Mouse (Mus musculus) layer of hippocampus, adult 9-11 months (tissue): ENCODE data around the gene Prdm13.

Source experiments
- DNase-seq: peaks from one replicate; pipeline ENCODE4 v3.0.0; 2022

The Prdm13 gene

GRCm38 (mm10) chr4:21678101-21678974 is 7.4 kb downstream of the Prdm13 start:
- no peak for DNase-seq

GRCm38 (mm10) chr4:21674691-21675090 is 11.1 kb downstream of the Prdm13 start:
- no peak for DNase-seq

GRCm38 (mm10) chr4:21674042-21674441 is 11.7 kb downstream of the Prdm13 start:
- DNase-seq: no peak

GRCm38 (mm10) chr4:21665961-21666360 is 19.8 kb downstream of the Prdm13 start:
- peak; percentile 22 for DNase-seq

- no peak for DNase-seq
These were observed 27.6 kb downstream of the Prdm13 start for GRCm38 (mm10) chr4:21658184-21658583.

GRCm38 (mm10) chr4:21629275-21629583 is 56.5 kb downstream of the Prdm13 start:
- DNase-seq: no peak

GRCm38 (mm10) chr4:21628367-21629274 is 57.1 kb downstream of the Prdm13 start:
- DNase-seq: no peak
